Mouse (Mus musculus) liver, embryonic 15.5 days (tissue): Measurements from ENCODE around the gene Ntng1. TPM values are rescaled to one million over a fixed set of nuclear protein-coding genes. Genes with fewer than 3 reads are reported as not detected.

Experiments used
- ATAC-seq: fragments of 200-750 bp; cut with Nextera tagmentation; 2 replicates; pipeline ENCODE4 v1.8.0; 2017; ENCODE audit warnings: moderate number of reproducible peaks, mild to moderate bottlenecking, moderate library complexity; ENCODE audit not compliant: insufficient read depth
- H3K27ac ChIP-seq: fragments of 300-500 bp; sonication (generic); replicated peaks from 2 replicates; pipeline ENCODE4 v1.5.1; 2015; ENCODE audit warnings: mild to moderate bottlenecking, inconsistent platforms
- H3K27me3 ChIP-seq: fragments of 300-500 bp; sonication (generic); 2 replicates; pipeline ENCODE4 v1.6.1; 2015; ENCODE audit warnings: mild to moderate bottlenecking, inconsistent platforms
- H3K36me3 ChIP-seq: fragments of 300-500 bp; sonication (generic); replicated peaks from 2 replicates; pipeline ENCODE4 v1.6.1; 2015; ENCODE audit warnings: moderate library complexity, mild to moderate bottlenecking, inconsistent platforms
- H3K4me1 ChIP-seq: fragments of 300-500 bp; sonication (generic); replicated peaks from 2 replicates; pipeline ENCODE4 v1.6.1; 2015; ENCODE audit warnings: inconsistent platforms
- H3K4me2 ChIP-seq: fragments of 300-500 bp; sonication (generic); 2 replicates; pipeline ENCODE4 v1.6.1; 2015; ENCODE audit warnings: moderate library complexity, mild to moderate bottlenecking, inconsistent platforms
- H3K4me3 ChIP-seq: fragments of 300-500 bp; sonication (generic); replicated peaks from 2 replicates; pipeline ENCODE4 v1.5.1; 2015; ENCODE audit warnings: mild to moderate bottlenecking, inconsistent platforms
- H3K9ac ChIP-seq: fragments of 300-500 bp; sonication (generic); 2 replicates; pipeline ENCODE4 v1.6.1; 2015; ENCODE audit warnings: moderate library complexity, mild to moderate bottlenecking, inconsistent platforms
- H3K9me3 ChIP-seq: fragments of 300-500 bp; sonication (generic); replicated peaks from 2 replicates; pipeline ENCODE4 v1.6.1; 2016; ENCODE audit warnings: inconsistent platforms
- WGBS: fragments of 180-500 bp; shearing (Covaris S2); methylation state at CpG from one replicate; pipeline ENCODE4 v1.1.7; 2015; ENCODE audit warnings: mixed read lengths; ENCODE audit not compliant: insufficient replicate concordance; 5-methylcytosine and 5-hydroxymethylcytosine counted together
- polyA plus RNA-seq: library from polyadenylated mRNA; unstranded; fragments of >200 nt; fragmentation: Nextera tagmentation; extraction: Ambion mirVana; gene quantifications from 2 replicates; pipeline ENCODE4 v1.2.1, GENCODE M21; 2015

The Ntng1 gene
- polyA plus RNA-seq, 1 experiment from 2014 or later, result 0.24 TPM

GRCm38 (mm10) chr3:110054125-110054524 lies 89.7 kb downstream of the Ntng1 start:
- no peak overlapping the region for H3K27ac ChIP-seq

GRCm38 (mm10) chr3:110048152-110048551 lies 95.7 kb downstream of the Ntng1 start:
- no peak overlapping the region for H3K4me2 ChIP-seq
- H3K4me3 ChIP-seq, result no peak overlapping the region
- no peak overlapping the region for H3K27ac ChIP-seq
- H3K36me3 ChIP-seq, result no peaks in the 10 kb centered on the region
- H3K4me1 ChIP-seq, result no peaks in the 10 kb centered on the region
- no peaks in the 10 kb centered on the region for H3K9me3 ChIP-seq
- H3K9ac ChIP-seq, result no peak overlapping the region
- 64% methylated on average over 6 of the region's 6 CpGs for WGBS
- no peak for ATAC-seq
- H3K27me3 ChIP-seq, result no peaks in the 10 kb centered on the region

More at GRCm38 (mm10) chr3:110054125-110054524, 89.7 kb downstream of the Ntng1 start:
- 55% methylated on average over 2 of the region's 2 CpGs for WGBS
- H3K4me2 ChIP-seq, result no peak overlapping the region
- H3K4me3 ChIP-seq, result no peak overlapping the region
- H3K36me3 ChIP-seq, result no peaks in the 10 kb centered on the region
- H3K9me3 ChIP-seq, result no peaks in the 10 kb centered on the region
- ATAC-seq, result no peak
- H3K4me1 ChIP-seq, result no peaks in the 10 kb centered on the region
- H3K9ac ChIP-seq, result no peak overlapping the region
- no peaks in the 10 kb centered on the region for H3K27me3 ChIP-seq

- H3K4me3 ChIP-seq, result no peak overlapping the region
- WGBS, result 56% methylated on average over 2 of the region's 2 CpGs
- H3K27ac ChIP-seq, result no peak overlapping the region
- no peak overlapping the region for H3K9ac ChIP-seq
- no peaks in the 10 kb centered on the region for H3K9me3 ChIP-seq
- no peaks in the 10 kb centered on the region for H3K4me1 ChIP-seq
- H3K36me3 ChIP-seq, result no peaks in the 10 kb centered on the region
- no peak for ATAC-seq
- no peak overlapping the region for H3K4me2 ChIP-seq
- H3K27me3 ChIP-seq, result no peaks in the 10 kb centered on the region
Measured at GRCm38 (mm10) chr3:110046750-110047149, 97.1 kb downstream of the Ntng1 start.

- no peak overlapping the region for H3K9ac ChIP-seq
- no peaks in the 10 kb centered on the region for H3K9me3 ChIP-seq
- no peak overlapping the region for H3K27ac ChIP-seq
- no peak overlapping the region for H3K4me2 ChIP-seq
- WGBS, result 66% methylated on average over 2 of the region's 2 CpGs
- H3K4me1 ChIP-seq, result no peaks in the 10 kb centered on the region
- no peak for ATAC-seq
- no peaks in the 10 kb centered on the region for H3K27me3 ChIP-seq
- H3K4me3 ChIP-seq, result no peak overlapping the region
- no peaks in the 10 kb centered on the region for H3K36me3 ChIP-seq
Measured at GRCm38 (mm10) chr3:110044209-110044608, 99.6 kb downstream of the Ntng1 start.

- WGBS, result 46% methylated on average over 1 of the region's 1 CpGs
- ATAC-seq, result no peak
- no peak overlapping the region for H3K4me3 ChIP-seq
Measured at GRCm38 (mm10) chr3:110043641-110044187, 100.1 kb downstream of the Ntng1 start.

GRCm38 (mm10) chr3:110022783-110023599 lies 120.8 kb downstream of the Ntng1 start:
- Histone ChIP-seq H3K4me3 (no peak overlapping the region), H3K27me3 (no peaks in the 10 kb centered on the region), H3K27ac (no peak overlapping the region), H3K4me2 (no peak overlapping the region), H3K4me1 (no peaks in the 10 kb centered on the region), H3K9ac (no peak overlapping the region), H3K36me3 (no peaks in the 10 kb centered on the region), H3K9me3 (no peaks in the 10 kb centered on the region)
- no peak for ATAC-seq
- WGBS, result 41% methylated on average over 18 of the region's 18 CpGs

More at GRCm38 (mm10) chr3:110043641-110044187, 100.1 kb downstream of the Ntng1 start:
- no peaks in the 10 kb centered on the region for H3K4me1 ChIP-seq
- H3K9ac ChIP-seq, result no peak overlapping the region
- H3K9me3 ChIP-seq, result no peaks in the 10 kb centered on the region
- no peak overlapping the region for H3K27ac ChIP-seq
- no peak overlapping the region for H3K4me2 ChIP-seq
- H3K36me3 ChIP-seq, result no peaks in the 10 kb centered on the region
- H3K27me3 ChIP-seq, result no peaks in the 10 kb centered on the region

- H3K4me2 ChIP-seq, result no peak overlapping the region
- no peaks in the 10 kb centered on the region for H3K36me3 ChIP-seq
- no peak for ATAC-seq
- H3K9ac ChIP-seq, result no peak overlapping the region
- 47% methylated on average over 14 of the region's 14 CpGs for WGBS
- H3K27me3 ChIP-seq, result no peaks in the 10 kb centered on the region
- H3K4me3 ChIP-seq, result no peak overlapping the region
- H3K27ac ChIP-seq, result no peak overlapping the region
- no peaks in the 10 kb centered on the region for H3K4me1 ChIP-seq
- no peaks in the 10 kb centered on the region for H3K9me3 ChIP-seq
Measured at GRCm38 (mm10) chr3:110010870-110011626, 132.8 kb downstream of the Ntng1 start.

- H3K27ac ChIP-seq, result no peak overlapping the region
- 0 out of 2 replicates have a peak, but pooled peaks cover 2% of the 10 kb centered on the region for H3K9me3 ChIP-seq
- no peaks in the 10 kb centered on the region for H3K4me1 ChIP-seq
- H3K9ac ChIP-seq, result no peak overlapping the region
- no peaks in the 10 kb centered on the region for H3K36me3 ChIP-seq
- no peaks in the 10 kb centered on the region for H3K27me3 ChIP-seq
- 61% methylated on average over 2 of the region's 2 CpGs for WGBS
- ATAC-seq, result no peak
- no peak overlapping the region for H3K4me2 ChIP-seq
- H3K4me3 ChIP-seq, result no peak overlapping the region
Measured at GRCm38 (mm10) chr3:110010441-110010840, 133.4 kb downstream of the Ntng1 start.

- no peaks in the 10 kb centered on the region for H3K4me1 ChIP-seq
- WGBS, result 47% methylated on average over 5 of the region's 5 CpGs
- H3K9me3 ChIP-seq, result no peaks in the 10 kb centered on the region
- no peak overlapping the region for H3K9ac ChIP-seq
- H3K36me3 ChIP-seq, result no peaks in the 10 kb centered on the region
- ATAC-seq, result no peak
- no peak overlapping the region for H3K27ac ChIP-seq
- H3K4me2 ChIP-seq, result no peak overlapping the region
- no peaks in the 10 kb centered on the region for H3K27me3 ChIP-seq
- H3K4me3 ChIP-seq, result no peak overlapping the region
Measured at GRCm38 (mm10) chr3:110000349-110000748, 143.5 kb downstream of the Ntng1 start.

- no peak for ATAC-seq
- Histone ChIP-seq H3K9ac (no peak overlapping the region), H3K4me2 (no peak overlapping the region), H3K4me1 (no peaks in the 10 kb centered on the region), H3K36me3 (no peaks in the 10 kb centered on the region), H3K9me3 (no peaks in the 10 kb centered on the region), H3K4me3 (no peak overlapping the region), H3K27me3 (no peaks in the 10 kb centered on the region), H3K27ac (no peak overlapping the region)
- WGBS, result 52% methylated on average over 4 of the region's 4 CpGs
Measured at GRCm38 (mm10) chr3:109995663-109996024, 148.2 kb downstream of the Ntng1 start.

- H3K27ac ChIP-seq, result no peak overlapping the region
- H3K4me1 ChIP-seq, result no peaks in the 10 kb centered on the region
- no peak overlapping the region for H3K4me3 ChIP-seq
- no peak overlapping the region for H3K4me2 ChIP-seq
- H3K36me3 ChIP-seq, result no peaks in the 10 kb centered on the region
- no peaks in the 10 kb centered on the region for H3K9me3 ChIP-seq
- no peaks in the 10 kb centered on the region for H3K27me3 ChIP-seq
- ATAC-seq, result no peak
- 42% methylated on average over 6 of the region's 6 CpGs for WGBS
- H3K9ac ChIP-seq, result no peak overlapping the region
Measured at GRCm38 (mm10) chr3:109994978-109995662, 148.7 kb downstream of the Ntng1 start.
